Mouse (Mus musculus) B cell, adult 2 months (primary cell): ENCODE data around the gene Rpp21.

Experiments used
- DNase-seq, 2 experiments: peaks; one replicate each; pipeline ENCODE4 v3.0.0; 2022

Rpp21 gene

DNA sequence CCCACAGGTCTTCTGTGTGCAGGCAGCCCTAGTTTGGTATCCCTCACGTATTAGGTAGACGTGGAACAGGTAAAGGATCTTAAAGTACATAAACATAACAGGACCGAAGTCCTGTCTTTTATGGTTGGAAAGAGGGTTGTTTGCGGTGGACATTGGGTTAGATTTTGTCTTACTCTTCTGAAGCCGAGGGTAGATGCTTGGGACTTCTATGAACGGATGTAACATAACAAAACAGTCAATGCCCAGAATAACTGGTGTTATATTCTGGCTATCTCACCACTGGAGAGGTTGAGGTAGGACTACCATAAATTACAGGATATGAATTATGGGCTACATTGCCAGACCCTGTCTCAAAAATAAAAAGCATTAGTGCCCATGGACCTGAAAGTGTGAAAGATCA is at the start of gene Rpp21:
Gene Rpp21 (minus strand): TSS at position 101 of the 400 bp plus-strand sequence.
- no peak for DNase-seq

- no peak for DNase-seq
Observed at GRCm38 (mm10) chr17:36286390-36286789, 28.5 kb upstream of the Rpp21 start, which contains the start of gene H2-M10.2. H2-M10.2 (minus strand) TSS chr17:36286490.

GRCm38 (mm10) chr17:36281521-36282245 is 23.8 kb upstream of the Rpp21 start:
- no peak for DNase-seq

DNA sequence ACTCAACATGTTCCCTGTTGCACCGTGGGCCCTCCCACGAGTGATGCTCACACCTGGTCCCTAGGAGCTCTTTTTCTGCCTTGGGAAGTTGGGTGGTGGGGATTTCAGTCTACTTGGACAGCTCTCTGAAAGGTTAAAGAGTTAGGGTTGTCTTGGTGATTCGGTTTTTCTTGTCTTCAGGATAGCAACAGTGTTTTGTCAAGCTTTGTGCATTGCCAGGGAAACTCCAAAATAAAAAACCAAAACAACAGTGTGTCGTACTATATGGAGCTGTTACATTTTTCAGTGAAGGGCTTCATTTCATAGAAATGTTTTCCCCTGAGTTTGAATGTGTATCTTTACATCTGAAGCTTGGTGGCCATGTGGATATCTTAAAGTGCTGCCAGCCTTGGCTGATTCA is 16.9 kb upstream of the Rpp21 start:
- DNase-seq: no peak

GRCm38 (mm10) chr17:36273796-36274195 is 15.9 kb upstream of the Rpp21 start:
- no peak for DNase-seq

DNA sequence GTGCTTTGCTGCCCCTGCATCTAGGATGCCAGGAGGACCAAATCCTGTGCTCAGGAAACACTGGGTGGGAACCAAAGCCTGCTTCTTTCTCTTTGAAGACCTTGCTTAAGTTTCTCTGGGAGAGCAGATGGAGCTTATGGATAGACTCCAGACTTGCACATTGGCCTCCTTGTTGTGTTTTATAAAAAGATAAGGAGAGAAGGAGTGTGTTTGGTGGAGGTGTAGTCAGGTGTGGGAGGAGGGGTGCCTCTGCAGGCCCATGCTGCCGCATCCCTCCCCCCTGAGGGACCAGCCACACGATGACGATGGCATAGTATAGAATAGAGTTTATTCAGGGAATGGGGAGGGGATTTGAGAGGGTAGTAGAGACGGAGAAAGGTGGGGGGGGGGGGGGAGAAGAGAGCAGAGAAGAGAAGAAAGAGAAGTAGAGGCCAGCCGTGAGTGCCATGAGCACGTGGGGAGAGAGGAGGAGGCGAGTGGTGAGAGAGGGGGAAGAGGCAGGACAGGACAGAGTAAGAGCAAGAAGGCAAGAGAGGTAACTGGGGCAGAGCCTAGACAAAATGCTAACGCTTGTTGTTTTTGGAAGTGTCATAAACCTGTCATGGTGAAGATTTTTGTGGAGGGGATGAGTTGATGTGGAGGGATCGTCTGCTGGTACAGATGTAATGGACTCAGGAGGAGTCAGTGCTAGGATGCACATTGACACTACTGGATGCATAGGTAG is 14.9 kb upstream of the Rpp21 start:
- DNase-seq: no peak

- DNase-seq: peak; percentile 83 to 93
Observed at GRCm38 (mm10) chr17:36271586-36272256, 13.9 kb upstream of the Rpp21 start, which contains the start of gene Trim39. Trim39 (minus strand) TSS chr17:36272247.

DNA sequence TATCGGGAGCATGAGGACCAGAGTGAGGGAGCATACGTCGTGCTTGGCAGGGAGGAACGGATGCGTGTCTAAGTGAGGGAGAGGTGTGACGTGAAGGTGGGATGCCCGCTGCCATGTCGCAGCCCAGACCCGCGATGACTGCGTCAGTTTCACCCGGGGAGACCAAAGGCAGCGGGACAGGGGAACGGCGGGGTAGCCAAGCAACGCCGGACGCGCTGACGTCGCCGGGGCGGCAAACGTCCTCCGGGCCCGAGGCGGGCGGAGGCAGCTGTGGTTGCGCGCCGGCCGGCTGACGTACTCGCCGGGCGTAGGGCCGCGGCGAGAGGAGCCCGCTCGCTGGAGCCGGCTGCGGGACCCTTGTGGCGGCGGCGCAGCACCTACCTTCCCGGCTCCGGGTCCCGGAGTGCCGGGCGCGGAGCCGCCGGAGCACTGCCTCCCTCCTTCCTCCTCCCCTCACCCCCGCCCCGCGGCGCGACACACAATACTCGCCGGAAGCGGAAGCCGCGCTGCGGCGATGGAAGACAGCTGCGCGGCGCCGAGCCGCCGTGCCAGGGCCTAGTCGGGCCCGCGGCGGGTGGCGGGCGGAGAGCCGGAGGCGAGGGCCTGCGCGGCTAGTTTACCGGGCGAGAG is 13.2 kb upstream of the Rpp21 start:
- DNase-seq: peak; percentile 91 to 95

DNA sequence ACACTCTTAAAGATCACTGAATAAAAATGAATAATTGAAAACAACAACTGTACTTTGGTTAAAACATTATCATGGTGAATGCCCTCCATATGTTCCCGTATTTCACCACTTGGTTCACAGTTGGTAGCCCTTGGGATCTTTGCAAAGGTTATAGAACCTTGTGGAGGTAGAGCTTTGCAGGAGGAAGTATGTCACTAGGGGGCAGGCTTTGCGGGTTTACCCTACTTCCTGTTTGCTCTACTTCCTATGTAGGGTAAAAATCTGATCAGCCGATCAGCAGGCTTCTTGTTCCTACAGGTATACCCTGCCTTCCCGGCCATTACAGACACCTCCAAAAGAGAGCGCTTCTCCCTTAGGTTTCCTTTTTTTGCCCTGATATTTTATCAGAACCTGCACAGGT is 8.0 kb upstream of the Rpp21 start:
- peak; percentile 79 to 85 for DNase-seq

DNA sequence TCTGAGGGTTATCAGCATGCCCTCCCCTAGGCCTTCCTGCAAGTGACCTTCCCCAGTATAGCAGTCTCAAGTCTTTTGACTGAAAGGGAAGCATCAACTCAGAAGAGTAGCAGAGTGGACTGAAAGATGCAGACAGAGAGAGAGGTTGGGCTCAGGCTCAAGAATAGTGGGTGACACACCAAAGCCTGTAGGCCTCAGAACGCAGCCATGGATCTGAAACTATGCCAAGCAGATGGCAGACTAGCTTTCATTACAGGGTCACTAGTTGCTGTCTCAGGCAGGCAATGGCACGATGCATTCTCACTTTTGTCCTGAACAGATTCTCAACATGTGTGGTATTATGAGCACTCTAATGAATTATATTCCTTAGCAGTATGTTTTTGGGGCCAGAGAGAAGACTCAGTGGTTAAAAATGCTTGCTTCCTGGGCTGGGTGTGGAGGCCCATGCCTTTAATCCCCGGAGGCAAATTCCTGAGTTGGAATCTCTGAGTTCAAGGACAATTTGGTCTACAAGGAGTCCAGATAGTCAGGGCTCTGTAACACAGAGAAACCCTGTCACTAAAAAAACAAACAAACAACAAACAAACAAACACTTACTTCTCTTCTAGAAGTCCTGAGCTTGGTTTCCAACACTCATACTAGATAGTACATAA is 6.5 kb upstream of the Rpp21 start:
- DNase-seq: no peak

DNA sequence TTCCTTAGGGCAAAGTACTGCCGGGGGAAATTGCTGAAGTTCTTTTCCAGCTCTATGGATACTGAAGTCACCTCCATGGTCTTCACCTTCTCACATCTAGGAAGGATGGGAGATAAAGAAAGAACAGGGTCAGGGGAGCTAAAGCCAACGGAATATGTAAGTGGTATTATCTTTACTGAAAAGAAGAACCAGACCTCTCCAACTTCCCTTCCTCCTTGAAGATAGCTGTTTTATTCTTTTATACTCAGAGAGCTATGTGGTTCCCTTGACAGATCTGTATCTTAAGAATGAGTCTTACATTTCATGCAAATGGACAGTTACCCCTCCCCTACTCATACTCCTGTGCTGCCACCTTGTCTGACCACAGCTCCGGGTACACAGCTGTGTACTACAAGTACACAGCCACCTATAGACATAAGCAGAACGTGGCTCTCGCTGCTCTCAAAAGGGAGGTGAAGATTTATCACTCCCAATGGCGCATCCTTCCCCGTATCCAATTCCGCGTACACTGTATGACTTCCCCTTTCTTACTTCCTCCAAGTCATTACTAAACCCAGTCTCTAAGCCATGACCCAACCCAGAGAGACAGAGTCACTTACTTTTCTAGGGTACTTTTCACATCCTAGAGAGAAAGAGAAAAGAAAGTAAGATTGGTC is 3.8 kb upstream of the Rpp21 start:
- no peak for DNase-seq

DNA sequence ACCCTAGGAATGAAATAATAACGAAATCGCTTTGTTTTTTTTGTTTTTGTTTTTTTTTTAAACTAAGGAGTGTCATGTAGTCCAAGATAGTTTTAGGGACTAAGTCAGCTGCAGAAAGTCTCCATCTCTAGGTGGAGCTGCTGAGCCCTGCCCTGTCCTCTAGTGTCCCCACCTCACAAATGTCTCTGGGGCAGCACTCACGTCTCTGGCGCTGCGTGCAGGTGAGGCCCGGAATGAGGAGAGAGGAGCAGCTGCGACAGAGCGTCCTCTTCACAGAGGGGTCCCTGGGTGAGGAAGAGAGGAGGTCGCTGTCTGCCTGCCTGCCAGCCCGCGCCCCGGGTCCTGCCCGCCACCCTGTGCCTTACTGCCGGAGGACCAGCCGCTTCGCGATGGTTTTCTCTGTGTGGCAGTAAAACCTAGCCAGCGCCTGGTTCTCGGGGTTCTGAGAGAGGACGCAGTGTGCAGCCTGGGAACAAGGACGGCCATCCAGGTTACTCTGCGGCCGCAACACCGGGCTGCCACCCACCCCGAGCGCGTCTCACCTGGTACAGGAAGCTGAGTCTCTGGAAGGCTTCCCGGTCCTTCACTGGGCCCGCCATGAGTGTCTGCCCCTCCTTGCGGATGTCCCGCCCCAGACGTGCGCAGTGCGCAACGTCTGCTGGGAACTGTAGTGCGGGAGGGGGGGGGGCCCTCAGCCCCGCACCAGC is 475 bp downstream of the Rpp21 start:
- peak; percentile 77 to 78 for DNase-seq

DNA sequence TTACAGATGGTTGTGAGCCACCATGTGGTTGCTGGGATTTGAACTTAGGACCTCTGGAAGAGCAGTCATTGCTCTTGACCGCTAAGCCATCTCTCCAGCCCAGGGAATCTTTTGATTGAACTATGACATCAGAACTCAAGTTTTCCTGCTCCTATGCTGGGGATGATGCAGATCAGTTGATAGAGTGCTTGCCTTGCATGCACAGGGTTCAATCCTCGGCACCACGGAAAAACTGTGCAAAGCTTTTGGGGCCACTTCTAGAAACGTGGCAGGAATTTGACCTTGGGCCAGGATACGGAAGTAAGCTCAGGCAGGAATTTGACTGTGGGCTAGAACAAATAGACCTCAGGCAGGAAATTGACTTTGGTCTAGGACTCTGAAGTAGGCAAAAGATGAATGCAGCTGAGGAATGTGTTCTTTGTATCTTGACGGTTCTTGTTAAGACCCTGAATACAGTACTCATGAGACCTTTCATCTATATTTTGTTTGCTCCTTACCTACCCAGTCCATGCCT is 4.7 kb downstream of the Rpp21 start:
- DNase-seq: no peak

DNA sequence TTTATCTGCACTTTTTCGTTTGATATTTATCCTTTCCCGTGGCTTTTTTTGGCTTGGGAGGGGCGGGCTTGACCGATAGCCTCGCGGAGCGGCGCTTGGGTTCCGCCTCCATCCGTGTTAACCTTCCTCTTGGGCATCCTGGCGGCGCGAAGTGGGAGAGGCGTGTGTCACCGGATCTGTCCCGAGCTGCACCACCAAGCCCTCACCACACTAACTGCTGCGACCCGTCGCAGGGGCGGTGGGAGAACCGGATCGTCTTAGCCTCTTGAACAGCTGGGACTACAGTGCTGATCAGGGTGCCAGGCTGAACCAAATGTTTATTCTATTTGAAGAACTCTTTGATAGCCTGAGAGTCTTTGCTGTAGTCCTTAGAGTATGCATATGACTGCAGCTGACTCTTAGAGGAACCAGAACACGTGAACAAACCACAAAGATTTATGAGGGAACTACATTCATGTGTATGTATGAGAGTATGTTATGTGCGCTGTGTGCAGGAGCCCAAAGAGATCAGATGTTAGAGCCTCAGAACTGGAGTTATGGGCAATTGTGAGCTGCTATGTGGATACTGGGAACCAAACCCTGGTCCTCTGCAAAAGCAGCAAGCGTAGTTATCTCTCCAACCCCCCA is 5.5 kb downstream of the Rpp21 start:
- peak; percentile 50 to 56 for DNase-seq

- DNase-seq: no peak
Observed at GRCm38 (mm10) chr17:36248886-36249285, 9.0 kb downstream of the Rpp21 start.

- DNase-seq: no peak
Observed at GRCm38 (mm10) chr17:36245741-36246140, 12.1 kb downstream of the Rpp21 start.

DNA sequence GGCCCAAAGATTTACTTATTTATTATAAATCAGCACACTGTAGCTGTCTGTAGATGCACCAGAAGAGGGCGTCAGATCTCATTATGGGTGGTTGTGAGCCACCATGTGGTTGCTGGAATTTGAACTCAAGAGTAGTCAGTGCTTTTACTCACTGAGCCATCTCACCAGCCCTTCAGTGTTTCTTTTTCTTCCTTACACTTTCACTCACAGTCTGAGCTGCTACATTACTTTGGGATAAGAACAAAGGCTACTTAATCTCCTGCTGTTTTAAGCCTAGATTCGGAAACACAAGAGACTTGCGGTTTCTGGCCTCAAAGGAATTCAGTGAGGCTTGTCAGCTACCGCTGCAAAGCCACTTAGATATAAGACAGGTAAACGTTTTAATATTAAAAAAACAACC is 13.8 kb downstream of the Rpp21 start:
- no peak for DNase-seq

GRCm38 (mm10) chr17:36240637-36241213 is 17.1 kb downstream of the Rpp21 start:
- DNase-seq: no peak

DNA sequence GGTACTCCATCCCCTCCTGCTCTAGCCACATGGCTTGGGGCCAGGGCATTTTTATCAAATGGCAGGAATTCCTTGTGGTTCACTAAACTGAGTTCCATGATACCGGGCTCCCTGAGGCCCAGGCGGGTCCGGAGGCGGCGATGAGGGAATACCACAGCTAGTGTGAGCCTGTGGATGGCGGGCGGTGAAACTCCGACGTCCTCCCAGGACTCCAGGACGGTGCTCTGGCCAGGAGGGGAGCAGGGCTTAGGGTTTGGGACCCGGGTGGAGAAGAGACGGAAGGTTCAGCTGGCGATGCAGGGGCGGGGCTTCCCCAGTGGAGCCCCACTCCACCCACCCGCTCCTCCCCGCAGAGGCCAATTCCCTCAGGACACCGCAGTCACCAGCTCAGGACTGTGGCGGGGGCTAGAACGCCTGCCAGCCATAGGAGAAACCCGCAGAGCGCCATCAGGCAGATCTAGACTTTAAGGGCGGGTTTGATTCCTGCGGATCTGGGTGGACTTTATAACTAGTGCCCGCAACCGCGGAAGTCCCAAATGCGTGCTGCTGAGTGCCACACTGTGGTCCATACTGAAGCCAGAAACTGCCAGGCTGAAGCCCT is 20.4 kb downstream of the Rpp21 start:
- peak; percentile 29 to 32 for DNase-seq

GRCm38 (mm10) chr17:36235300-36235699 is 22.6 kb downstream of the Rpp21 start:
- peak in 1 of 2 experiments; percentile 39 for DNase-seq
